Mouse (Mus musculus): Measurements from ENCODE around the gene BC030870. TPM values are rescaled to one million over a fixed set of nuclear protein-coding genes. Genes with fewer than 3 reads are reported as not detected.
A peak's percentile ranks its signal among the peaks of the same experiment; 100 is the strongest.

The BC030870 gene
- polyA plus RNA-seq, 1 experiment from 2014 or later, result 5.8 TPM

DNA sequence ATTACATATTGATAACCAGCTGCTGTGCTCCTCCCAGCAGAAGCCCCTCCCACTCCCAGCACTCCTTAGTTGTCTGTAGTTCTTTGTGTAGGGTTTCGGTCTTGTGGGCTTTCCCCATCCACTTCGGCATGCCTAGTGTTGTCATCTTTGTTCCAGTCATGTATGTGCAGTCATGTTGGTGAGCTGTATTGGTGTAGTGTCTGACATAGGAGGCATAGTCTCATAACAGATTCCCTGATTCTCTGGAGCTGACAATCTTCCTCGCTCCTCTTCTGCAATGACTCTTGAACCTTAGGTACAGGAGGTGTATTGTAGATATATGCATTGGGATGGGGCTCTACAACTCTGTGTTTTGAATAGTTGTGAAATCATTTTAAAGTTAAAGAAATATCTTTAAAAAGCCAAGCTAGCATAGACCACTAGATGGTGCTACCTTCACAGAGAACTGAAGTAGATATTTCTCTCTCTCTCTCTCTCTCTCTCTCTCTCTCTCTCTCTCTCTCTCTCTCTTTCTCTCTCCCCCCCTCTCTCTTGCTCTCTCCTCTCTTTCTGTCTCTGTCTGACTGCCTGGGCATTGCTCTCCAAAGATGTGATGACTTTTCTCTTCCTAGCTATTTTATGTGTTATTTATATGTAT lies 9.6 kb upstream of the BC030870 start:
- DNase-seq (ENCODE audit: low spot score) (no peak), ATAC-seq (no peak)
- WGBS, result 61% methylated on average over 3 of the region's 3 CpGs

DNA sequence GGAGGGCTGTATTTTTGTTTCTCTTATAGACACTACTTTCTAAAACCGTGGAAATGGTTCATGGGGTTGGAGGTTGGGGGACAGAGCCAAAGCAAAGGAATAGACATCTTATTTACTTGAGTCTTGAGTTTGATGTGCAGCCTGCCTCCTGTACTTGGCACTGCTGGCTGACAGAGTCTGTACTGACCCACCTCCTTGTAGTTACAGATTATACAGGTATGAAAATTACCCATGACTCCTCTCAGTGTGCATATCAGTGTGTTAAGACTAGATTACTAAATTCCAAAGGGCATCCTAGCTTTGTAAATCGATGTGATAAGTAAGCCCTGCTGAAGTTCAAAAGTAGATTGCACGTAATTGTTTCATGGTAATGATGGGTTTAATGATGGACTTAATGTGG lies 2.9 kb downstream of the BC030870 start:
- H3K27ac ChIP-seq (ENCODE audit: low read length), result no peak overlapping the region
- 70% methylated on average over 3 of the region's 3 CpGs for WGBS
- H3K4me1 ChIP-seq (ENCODE audit: insufficient read depth, low read depth, low read length), result no peaks in the 10 kb centered on the region
- DNase-seq (ENCODE audit: low spot score) (no peak), ATAC-seq (no peak)
- H3K4me3 ChIP-seq (ENCODE audit: low read depth, low read length), result no peak overlapping the region
- H3K36me3 ChIP-seq (ENCODE audit: insufficient read depth, low read length), result no peaks in the 10 kb centered on the region
- H3K9ac ChIP-seq (replicated peaks; ENCODE audit: low read depth), result no peak overlapping the region
- no peaks in the 10 kb centered on the region for H3K9me3 ChIP-seq (ENCODE audit: low read length)
- TF ChIP-seq EP300 (IDR thresholded peaks at IDR 0.05) (no peak), CTCF (IDR thresholded peaks at IDR 0.05) (no peak)
- H3K27me3 ChIP-seq (replicated peaks; ENCODE audit: insufficient read depth, low read length), result no peaks in the 10 kb centered on the region
- H3K4me2 ChIP-seq (replicated peaks; ENCODE audit: low read depth, low read length), result no peak overlapping the region

More for the DNA sequence above, 9.6 kb upstream of the BC030870 start:
- H3K9ac ChIP-seq (replicated peaks; ENCODE audit: low read depth), result no peak overlapping the region
- H3K4me1 ChIP-seq (ENCODE audit: insufficient read depth, low read depth, low read length), result no peaks in the 10 kb centered on the region
- TF ChIP-seq CTCF (IDR thresholded peaks at IDR 0.05), result peak; percentile 42
- no peak for TF ChIP-seq EP300 (IDR thresholded peaks at IDR 0.05)
- no peaks in the 10 kb centered on the region for H3K36me3 ChIP-seq (ENCODE audit: insufficient read depth, low read length)
- no peaks in the 10 kb centered on the region for H3K9me3 ChIP-seq (ENCODE audit: low read length)
- H3K27ac ChIP-seq (ENCODE audit: low read length), result no peak overlapping the region
- H3K27me3 ChIP-seq (replicated peaks; ENCODE audit: insufficient read depth, low read length), result no peaks in the 10 kb centered on the region
- no peak overlapping the region for H3K4me3 ChIP-seq (ENCODE audit: low read depth, low read length)
- no peak overlapping the region for H3K4me2 ChIP-seq (replicated peaks; ENCODE audit: low read depth, low read length)

DNA sequence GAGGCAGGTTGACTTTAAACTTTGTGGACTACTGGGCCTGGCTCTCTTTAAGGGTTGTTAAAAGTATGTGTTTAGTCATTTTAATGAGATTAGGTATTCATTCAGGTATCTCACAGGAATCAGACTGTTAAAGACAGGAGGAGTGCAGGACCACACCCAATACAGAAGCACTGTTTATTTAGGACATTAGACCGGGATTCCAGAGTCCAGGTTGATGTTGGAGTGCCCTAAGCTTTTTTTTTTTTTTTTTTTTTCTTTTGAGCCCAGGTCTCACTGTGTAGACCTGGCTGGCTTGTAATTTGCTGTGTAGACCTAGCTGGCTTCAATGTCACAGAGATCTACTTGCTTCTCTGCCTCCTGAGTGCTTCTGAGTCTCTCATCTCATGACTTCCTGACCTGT lies 3.3 kb downstream of the BC030870 start:
- Histone ChIP-seq H3K9ac (replicated peaks; ENCODE audit: low read depth) (no peak overlapping the region), H3K27ac (ENCODE audit: low read length) (no peak overlapping the region), H3K9me3 (ENCODE audit: low read length) (no peaks in the 10 kb centered on the region), H3K4me1 (ENCODE audit: insufficient read depth, low read depth, low read length) (no peaks in the 10 kb centered on the region), H3K4me3 (ENCODE audit: low read depth, low read length) (no peak overlapping the region), H3K4me2 (replicated peaks; ENCODE audit: low read depth, low read length) (no peak overlapping the region), H3K27me3 (replicated peaks; ENCODE audit: insufficient read depth, low read length) (no peaks in the 10 kb centered on the region), H3K36me3 (ENCODE audit: insufficient read depth, low read length) (no peaks in the 10 kb centered on the region)
- DNase-seq (ENCODE audit: low spot score) (no peak), ATAC-seq (0 out of 2 replicates have a peak, but pooled peaks have one; percentile 12)
- 33% methylated on average over 1 of the region's 1 CpGs for WGBS
- TF ChIP-seq EP300 (IDR thresholded peaks at IDR 0.05) (no peak), CTCF (IDR thresholded peaks at IDR 0.05) (no peak)

DNA sequence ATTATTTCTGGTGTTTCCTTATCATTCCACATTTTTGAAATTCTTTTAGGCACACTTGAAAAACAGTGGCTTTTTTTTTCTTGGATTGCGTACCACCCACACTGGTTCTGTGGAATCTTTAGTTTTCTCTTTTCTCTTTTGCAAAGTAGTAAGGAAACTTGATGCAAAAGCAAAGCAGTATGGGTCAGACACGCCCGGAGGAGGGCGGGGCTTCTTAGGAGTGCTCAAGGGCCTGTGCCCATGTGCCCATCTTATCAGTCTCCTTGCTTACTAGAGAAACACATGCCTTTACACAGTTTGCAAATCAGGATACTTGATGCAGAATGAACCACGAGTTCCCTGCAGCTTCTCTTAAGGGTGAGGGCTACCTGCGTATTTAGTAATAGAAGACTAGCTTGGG lies 17.3 kb downstream of the BC030870 start:
- no peaks in the 10 kb centered on the region for H3K4me1 ChIP-seq (ENCODE audit: insufficient read depth, low read depth, low read length)
- DNase-seq (ENCODE audit: low spot score) (peak; percentile 41), ATAC-seq (peak; percentile 80)
- H3K4me3 ChIP-seq (ENCODE audit: low read depth, low read length), result no peak overlapping the region
- no peaks in the 10 kb centered on the region for H3K36me3 ChIP-seq (ENCODE audit: insufficient read depth, low read length)
- H3K9me3 ChIP-seq (ENCODE audit: low read length), result no peaks in the 10 kb centered on the region
- no peak overlapping the region for H3K27ac ChIP-seq (ENCODE audit: low read length)
- 62% methylated on average over 6 of the region's 6 CpGs for WGBS
- no peak overlapping the region for H3K9ac ChIP-seq (replicated peaks; ENCODE audit: low read depth)
- no peaks in the 10 kb centered on the region for H3K27me3 ChIP-seq (replicated peaks; ENCODE audit: insufficient read depth, low read length)
- TF ChIP-seq EP300 (IDR thresholded peaks at IDR 0.05) (no peak; the same call in 1 of the 2 replicates), CTCF (IDR thresholded peaks at IDR 0.05) (no peak)
- H3K4me2 ChIP-seq (replicated peaks; ENCODE audit: low read depth, low read length), result no peak overlapping the region

GRCm38 (mm10) chr8:65110285-65110691 lies 19.1 kb downstream of the BC030870 start:
- DNase-seq (ENCODE audit: low spot score) (peak; percentile 83), ATAC-seq (peak; percentile 60)
- H3K27me3 ChIP-seq (replicated peaks; ENCODE audit: insufficient read depth, low read length), result no peaks in the 10 kb centered on the region
- no peak overlapping the region for H3K27ac ChIP-seq (ENCODE audit: low read length)
- H3K4me1 ChIP-seq (ENCODE audit: insufficient read depth, low read depth, low read length), result no peaks in the 10 kb centered on the region
- H3K9ac ChIP-seq (replicated peaks; ENCODE audit: low read depth), result no peak overlapping the region
- H3K9me3 ChIP-seq (ENCODE audit: low read length), result no peaks in the 10 kb centered on the region
- H3K4me2 ChIP-seq (replicated peaks; ENCODE audit: low read depth, low read length), result no peak overlapping the region
- no peaks in the 10 kb centered on the region for H3K36me3 ChIP-seq (ENCODE audit: insufficient read depth, low read length)
- H3K4me3 ChIP-seq (ENCODE audit: low read depth, low read length), result no peak overlapping the region
- TF ChIP-seq CTCF (IDR thresholded peaks at IDR 0.05), result peak; percentile 93
- TF ChIP-seq EP300 (IDR thresholded peaks at IDR 0.05), result no peak
- WGBS, result 27% methylated on average over 5 of the region's 5 CpGs

GRCm38 (mm10) chr8:65108936-65109335 lies 20.4 kb downstream of the BC030870 start:
- Histone ChIP-seq H3K4me1 (ENCODE audit: insufficient read depth, low read depth, low read length) (no peaks in the 10 kb centered on the region), H3K36me3 (ENCODE audit: insufficient read depth, low read length) (no peaks in the 10 kb centered on the region), H3K27me3 (replicated peaks; ENCODE audit: insufficient read depth, low read length) (no peaks in the 10 kb centered on the region), H3K4me2 (replicated peaks; ENCODE audit: low read depth, low read length) (no peak overlapping the region), H3K27ac (ENCODE audit: low read length) (no peak overlapping the region), H3K9me3 (ENCODE audit: low read length) (no peaks in the 10 kb centered on the region), H3K9ac (replicated peaks; ENCODE audit: low read depth) (no peak overlapping the region), H3K4me3 (ENCODE audit: low read depth, low read length) (no peak overlapping the region)
- TF ChIP-seq EP300 (IDR thresholded peaks at IDR 0.05) (no peak), CTCF (IDR thresholded peaks at IDR 0.05) (no peak)
- ATAC-seq (no peak), DNase-seq (ENCODE audit: low spot score) (no peak)
- WGBS, result 52% methylated on average over 6 of the region's 6 CpGs

Data from lung, postnatal 0 days (tissue).